Comparison of ENCODE assay signal across 14 mouse cellular contexts in the genomic region with DNA sequence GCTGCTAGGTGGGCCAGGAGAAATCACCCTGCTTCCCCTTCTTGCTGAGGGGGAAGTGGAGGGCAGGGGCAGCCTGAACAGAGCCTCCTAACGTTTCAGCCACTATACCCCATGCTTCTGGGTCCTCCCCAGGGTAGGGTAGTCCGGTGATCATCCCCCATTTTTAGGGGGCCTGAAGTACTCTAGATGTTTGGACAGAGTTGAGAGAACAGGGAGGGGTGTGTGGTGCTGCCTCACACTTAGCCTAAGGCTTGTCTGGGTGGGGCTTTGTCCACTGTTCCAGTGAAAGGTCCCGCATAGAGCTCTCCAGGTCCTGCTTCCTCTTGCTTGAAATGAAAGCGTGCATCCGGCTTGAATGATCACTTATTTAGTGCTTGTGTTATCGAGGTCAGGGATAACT. TPM values are rescaled to one million over a fixed set of nuclear protein-coding genes. Genes with fewer than 3 reads are reported as not detected.
DNase-seq lines count a peak whose midpoint lies in the region; ATAC-seq and TF ChIP-seq lines count a peak whose summit lies in the region.
"Had no signal": no experiment of that assay in that cellular context is flagged by ENCODE, and none has a peak within 500 bp of the region (broad histone marks: within the 10 kb centered on the region; RNA-seq: fewer than 3 reads in every experiment).

No protein-coding gene starts in this region.

- intact Hi-C loops in heart, adult 2 months (cut with DNase I), result no loop called here

- peak overlapping the region; percentile 10 for H3K27ac ChIP-seq in heart, adult 2 months
- 0 out of 2 replicates have a peak overlapping the region, but pooled peaks have one; percentile 14 for H3K27ac ChIP-seq in lung, postnatal 0 days (ENCODE audit: low read length)
- H3K27ac ChIP-seq in stomach, postnatal 0 days (replicated peaks), result peak overlapping the region; percentile 40; the same call in 1 of the 2 replicates
- H3K27ac ChIP-seq: forebrain, embryonic 15.5 days; neural tube, embryonic 12.5 days had no signal

- H3K4me2 ChIP-seq in lung, postnatal 0 days (replicated peaks; ENCODE audit: low read depth, low read length), result no peak overlapping the region
- H3K4me2 ChIP-seq in stomach, postnatal 0 days (replicated peaks; ENCODE audit: low read depth), result no peak overlapping the region
- H3K4me2 ChIP-seq: forebrain, embryonic 15.5 days; neural tube, embryonic 12.5 days had no signal

- TF ChIP-seq EP300 in heart, adult 2 months (IDR thresholded peaks at IDR 0.05; ENCODE audit: insufficient read depth, low read depth, low read length), result no peak
- no peak for TF ChIP-seq EP300 in lung, postnatal 0 days (IDR thresholded peaks at IDR 0.05)
- no peak for TF ChIP-seq EP300 in stomach, postnatal 0 days (optimal IDR thresholded peaks at IDR 0.05)

- no peak for ATAC-seq in lung, postnatal 0 days
- ATAC-seq in granulocyte monocyte progenitor cell, adult 5-6 weeks (replicated peaks; ENCODE audit: poor library complexity, severe bottlenecking), result peak; percentile 45
- ATAC-seq in stomach, postnatal 0 days (ENCODE audit: low FRiP score, low TSS enrichment), result no peak; the same call in 1 of the 2 replicates
- ATAC-seq: forebrain, embryonic 15.5 days had no signal

- peaks cover 19% of the 10 kb centered on the region for H3K4me1 ChIP-seq in heart, adult 2 months (ENCODE audit: control insufficient read depth, insufficient read depth, low read length)
- H3K4me1 ChIP-seq in lung, postnatal 0 days (ENCODE audit: insufficient read depth, low read depth, low read length), result no peaks in the 10 kb centered on the region; the same call in none of the 2 replicates
- no peaks in the 10 kb centered on the region for H3K4me1 ChIP-seq in stomach, postnatal 0 days (replicated peaks; ENCODE audit: control insufficient read depth, insufficient read depth)
- H3K4me1 ChIP-seq: forebrain, embryonic 15.5 days; neural tube, embryonic 12.5 days had no signal

- no peaks in the 10 kb centered on the region for H3K79me2 ChIP-seq in heart, adult 2 months (replicated peaks; ENCODE audit: control insufficient read depth, insufficient read depth, low read length)

- TF ChIP-seq POLR2A in heart, adult 2 months (IDR thresholded peaks at IDR 0.05; ENCODE audit: insufficient read depth, low read depth, low read length), result no peak

- H3K9ac ChIP-seq in heart, adult 2 months (ENCODE audit: low read depth, low read length), result no peak overlapping the region
- no peak overlapping the region for H3K9ac ChIP-seq in lung, postnatal 0 days (replicated peaks; ENCODE audit: low read depth)
- H3K9ac ChIP-seq in stomach, postnatal 0 days (ENCODE audit: low read length), result no peak overlapping the region
- H3K9ac ChIP-seq: forebrain, embryonic 15.5 days; neural tube, embryonic 12.5 days had no signal

- no peak overlapping the region for H3K4me3 ChIP-seq in heart, adult 2 months
- no peak overlapping the region for H3K4me3 ChIP-seq in lung, postnatal 0 days (ENCODE audit: low read depth, low read length)
- no peak overlapping the region for H3K4me3 ChIP-seq in stomach, postnatal 0 days (ENCODE audit: low read depth, low read length)
- H3K4me3 ChIP-seq: forebrain, embryonic 15.5 days; neural tube, embryonic 12.5 days had no signal

- no peaks in the 10 kb centered on the region for H3K27me3 ChIP-seq in heart, adult 2 months (ENCODE audit: control insufficient read depth, insufficient read depth, low read length)
- H3K27me3 ChIP-seq in lung, postnatal 0 days (replicated peaks; ENCODE audit: insufficient read depth, low read length), result no peaks in the 10 kb centered on the region
- H3K27me3 ChIP-seq in stomach, postnatal 0 days (ENCODE audit: control insufficient read depth, insufficient read depth, low read length), result no peaks in the 10 kb centered on the region
- H3K27me3 ChIP-seq: forebrain, embryonic 15.5 days; neural tube, embryonic 12.5 days had no signal

- no peak for TF ChIP-seq CTCF in heart, adult 2 months (IDR thresholded peaks at IDR 0.05)
- no peak for TF ChIP-seq CTCF in lung, postnatal 0 days (IDR thresholded peaks at IDR 0.05)
- TF ChIP-seq CTCF in stomach, postnatal 0 days (IDR thresholded peaks at IDR 0.05; ENCODE audit: low read depth), result no peak

- no peaks in the 10 kb centered on the region for H3K9me3 ChIP-seq in lung, postnatal 0 days (ENCODE audit: low read length)
- H3K9me3 ChIP-seq in stomach, postnatal 0 days (ENCODE audit: control insufficient read depth, low read length), result no peaks in the 10 kb centered on the region
- H3K9me3 ChIP-seq: forebrain, embryonic 15.5 days; neural tube, embryonic 12.5 days had no signal

- WGBS in heart, adult 2 months, result 56% methylated on average over 6 of the region's 6 CpGs
- WGBS in lung, postnatal 0 days, result 51% methylated on average over 6 of the region's 6 CpGs
- WGBS in stomach, postnatal 0 days, result 60% methylated on average over 6 of the region's 6 CpGs

- DNase-seq in heart, adult 2 months, result no peak
- no peak for DNase-seq in heart, adult 9 months (ENCODE audit: low spot score in 2 of 2)
- DNase-seq in lung, postnatal 0 days (ENCODE audit: low spot score), result no peak
- DNase-seq in lung, adult 18-20 months, result no peak
- DNase-seq in stomach, postnatal 0 days (ENCODE audit: low spot score), result no peak
- no peak for DNase-seq in right cerebral cortex, adult 18-20 months
- DNase-seq: gastrocnemius, postnatal 14 days; kidney, postnatal 14 days; midbrain, embryonic 14.5 days; thymus, adult 18-20 months had no signal

- H3K36me3 ChIP-seq in heart, adult 2 months (ENCODE audit: control insufficient read depth, insufficient read depth, low read length), result no peaks in the 10 kb centered on the region
- H3K36me3 ChIP-seq in lung, postnatal 0 days (ENCODE audit: insufficient read depth, low read length), result peaks cover 38% of the 10 kb centered on the region
- peaks cover 27% of the 10 kb centered on the region for H3K36me3 ChIP-seq in stomach, postnatal 0 days (ENCODE audit: control insufficient read depth, insufficient read depth, low read length)

RNA-seq across cellular contexts. Expression of a gene that starts 10.1 kb away (rescaled TPM):
- 1 to 10 TPM in 1 of 2 experiments, under 1 TPM in 1; 0.64 to 1.6 TPM for total RNA-seq in heart, adult 2 months (2021)
- 2.3 and 2.7 TPM in 2 replicates for polyA plus RNA-seq in heart, adult 2 months (2012; rRNA removed)
- polyA plus RNA-seq in lung, postnatal 0 days (2015; fragmentation: Nextera tagmentation; extraction: Ambion mirVana), result 1.3 and 1.5 TPM in 2 replicates
- 3.8 TPM in 1 of 2 replicates, not detected in the other for total RNA-seq in granulocyte monocyte progenitor cell, adult 5-6 weeks (2014; fragmentation: Nextera tagmentation)
- total RNA-seq in granulocyte monocyte progenitor cell, adult 5-6 weeks (2017), result 1.3 TPM in 1 of 2 replicates, not detected in the other
- polyA plus RNA-seq in stomach, postnatal 0 days (2015; fragmentation: Nextera tagmentation; extraction: Ambion mirVana), result 1.1 and 1.9 TPM in 2 replicates

RNA-seq across cellular contexts. Expression of a gene that starts 31.7 kb away (rescaled TPM):
- total RNA-seq in heart, adult 2 months (2021), result 10 to 100 TPM; 28.2 to 31.6 TPM
- polyA plus RNA-seq in heart, adult 2 months (2012; rRNA removed), result 31.1 and 38.5 TPM in 2 replicates
- polyA plus RNA-seq in lung, postnatal 0 days (2015; fragmentation: Nextera tagmentation; extraction: Ambion mirVana), result 96.4 and 107 TPM in 2 replicates
- 60.5 and 60.7 TPM in 2 replicates for total RNA-seq in granulocyte monocyte progenitor cell, adult 5-6 weeks (2014; fragmentation: Nextera tagmentation)
- 92.5 and 124 TPM in 2 replicates for total RNA-seq in granulocyte monocyte progenitor cell, adult 5-6 weeks (2017)
- polyA plus RNA-seq in stomach, postnatal 0 days (2015; fragmentation: Nextera tagmentation; extraction: Ambion mirVana), result 84.0 and 90.1 TPM in 2 replicates

RNA-seq across cellular contexts. Expression of a gene that starts 48.3 kb away (rescaled TPM):
- total RNA-seq in heart, adult 2 months (2021), result 100 to 1,000 TPM; 509 to 574 TPM
- polyA plus RNA-seq in heart, adult 2 months (2012; rRNA removed), result 103 and 140 TPM in 2 replicates
- 464 and 478 TPM in 2 replicates for polyA plus RNA-seq in lung, postnatal 0 days (2015; fragmentation: Nextera tagmentation; extraction: Ambion mirVana)
- 2,177 and 2,335 TPM in 2 replicates for total RNA-seq in granulocyte monocyte progenitor cell, adult 5-6 weeks (2014; fragmentation: Nextera tagmentation)
- total RNA-seq in granulocyte monocyte progenitor cell, adult 5-6 weeks (2017), result 2,263 and 3,329 TPM in 2 replicates
- 585 and 586 TPM in 2 replicates for polyA plus RNA-seq in stomach, postnatal 0 days (2015; fragmentation: Nextera tagmentation; extraction: Ambion mirVana)

RNA-seq across cellular contexts. Expression of a gene that starts 53.5 kb away (rescaled TPM):
- under 1 TPM; 0.29 to 0.45 TPM for total RNA-seq in heart, adult 2 months (2021)
- 0.29 and 0.43 TPM in 2 replicates for polyA plus RNA-seq in heart, adult 2 months (2012; rRNA removed)
- polyA plus RNA-seq in lung, postnatal 0 days (2015; fragmentation: Nextera tagmentation; extraction: Ambion mirVana), result 0.08 and 0.29 TPM in 2 replicates
- not detected in 2 replicates for total RNA-seq in granulocyte monocyte progenitor cell, adult 5-6 weeks (2014; fragmentation: Nextera tagmentation)
- 2.0 and 2.2 TPM in 2 replicates for total RNA-seq in granulocyte monocyte progenitor cell, adult 5-6 weeks (2017)
- polyA plus RNA-seq in stomach, postnatal 0 days (2015; fragmentation: Nextera tagmentation; extraction: Ambion mirVana), result 0.29 and 0.34 TPM in 2 replicates

RNA-seq across cellular contexts. Expression of a gene that starts 54.8 kb away (rescaled TPM):
- not detected for total RNA-seq in heart, adult 2 months (2021)
- 0.20 TPM in 1 of 2 replicates, not detected in the other for polyA plus RNA-seq in heart, adult 2 months (2012; rRNA removed)
- not detected in 2 replicates for polyA plus RNA-seq in lung, postnatal 0 days (2015; fragmentation: Nextera tagmentation; extraction: Ambion mirVana)
- not detected in 2 replicates for total RNA-seq in granulocyte monocyte progenitor cell, adult 5-6 weeks (2014; fragmentation: Nextera tagmentation)
- total RNA-seq in granulocyte monocyte progenitor cell, adult 5-6 weeks (2017), result not detected in 2 replicates
- polyA plus RNA-seq in stomach, postnatal 0 days (2015; fragmentation: Nextera tagmentation; extraction: Ambion mirVana), result not detected in 2 replicates
- total RNA-seq: gastrocnemius, postnatal 14 days had no signal
- polyA plus RNA-seq: heart, postnatal 0 days; midbrain, embryonic 14.5 days had no signal
